Mouse (Mus musculus) small intestine, adult 2 months (tissue): Measurements from ENCODE around the gene Lce1a1.

Experiments used
- CTCF ChIP-seq: fragments of 200-500 bp; IDR thresholded peaks from 2 replicates; pipeline ENCODE4 v1.5.1; 2012; ENCODE audit warnings: low read depth, mild to moderate bottlenecking, control low read depth, inconsistent platforms, low read length, moderate library complexity, mixed read lengths; ENCODE audit not compliant: insufficient replicate concordance, insufficient read length; ENCODE audit errors: extremely low read depth
- POLR2A ChIP-seq: fragments of 200-500 bp; IDR thresholded peaks from 2 replicates; pipeline ENCODE4 v1.6.1; 2012; ENCODE audit warnings: low read depth, mild to moderate bottlenecking, control low read depth, inconsistent platforms, low read length, moderate library complexity

DNA sequence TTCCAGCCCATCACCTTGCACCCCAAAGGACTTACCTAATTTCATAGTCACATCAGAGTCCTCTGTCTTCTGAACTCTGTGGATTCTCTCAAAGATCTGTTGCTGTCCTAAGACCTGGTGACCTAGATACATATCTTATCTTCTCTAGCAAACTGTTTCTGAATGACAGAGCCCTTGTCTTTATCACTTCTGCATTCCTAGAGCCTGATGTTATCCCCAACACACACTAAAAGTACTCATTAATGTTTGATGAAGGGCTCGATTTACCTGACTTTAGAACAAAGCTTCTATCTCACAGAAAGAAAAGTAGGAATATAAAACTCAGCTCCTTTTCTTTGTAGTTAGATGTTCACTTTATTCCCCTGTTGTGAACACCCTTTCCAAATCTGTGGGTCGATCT is 26.5 kb downstream of the Lce1a1 start, which contains the start of gene Lce6a:
- TF ChIP-seq POLR2A (no peak), CTCF (no peak)
